In genomic region chr10:120777499-120777898, GRCm38 (mm10) we compare ENCODE assay signal across 23 mouse cellular contexts.
"Had no signal": no experiment of that assay in that cellular context is flagged by ENCODE, and none has a peak within 500 bp of the region (broad histone marks: within the 10 kb centered on the region; RNA-seq: fewer than 3 reads in every experiment).

No protein-coding gene starts in this region.

- H3K4me1 ChIP-seq: kidney, embryonic 15.5 days; liver, embryonic 12.5 days; liver, embryonic 15.5 days; lung, embryonic 15.5 days; midbrain, embryonic 13.5 days; neural tube, embryonic 13.5 days; stomach, embryonic 15.5 days had no signal

- H3K27ac ChIP-seq: kidney, embryonic 15.5 days; left cerebral cortex, adult 2 months; limb, embryonic 12.5 days; liver, embryonic 12.5 days; liver, embryonic 15.5 days; lung, embryonic 15.5 days; midbrain, embryonic 10.5 days; midbrain, embryonic 13.5 days; neural tube, embryonic 13.5 days; stomach, embryonic 15.5 days had no signal

- H3K9ac ChIP-seq: kidney, embryonic 15.5 days; limb, embryonic 12.5 days; liver, embryonic 12.5 days; liver, embryonic 15.5 days; lung, embryonic 15.5 days; midbrain, embryonic 13.5 days; neural tube, embryonic 13.5 days; stomach, embryonic 15.5 days had no signal

- ATAC-seq: liver, embryonic 12.5 days; midbrain, embryonic 13.5 days; midbrain, embryonic 16.5 days had no signal

- H3K9me3 ChIP-seq: kidney, embryonic 15.5 days; liver, embryonic 15.5 days; lung, embryonic 15.5 days; stomach, embryonic 15.5 days had no signal

- H3K4me3 ChIP-seq: kidney, embryonic 15.5 days; left cerebral cortex, adult 2 months; limb, embryonic 12.5 days; liver, embryonic 12.5 days; liver, embryonic 15.5 days; lung, embryonic 15.5 days; midbrain, embryonic 10.5 days; midbrain, embryonic 13.5 days; myocyte; neural tube, embryonic 13.5 days; stomach, embryonic 15.5 days had no signal

- H3K4me2 ChIP-seq: kidney, embryonic 15.5 days; limb, embryonic 12.5 days; liver, embryonic 12.5 days; liver, embryonic 15.5 days; lung, embryonic 15.5 days; midbrain, embryonic 13.5 days; neural tube, embryonic 13.5 days; stomach, embryonic 15.5 days had no signal

- DNase-seq: kidney, adult 8-10 months; kidney, postnatal 10 days; kidney, postnatal 36 days; layer of hippocampus, postnatal 36 days; liver; lung, adult 18-20 months; lung, postnatal 14 days; lung, postnatal 4 days; right cerebral cortex, postnatal 25 days; spleen, adult 18-20 months; thymus, postnatal 25 days had no signal

- H3K36me3 ChIP-seq: kidney, embryonic 15.5 days; liver, embryonic 12.5 days; liver, embryonic 15.5 days; lung, embryonic 15.5 days; midbrain, embryonic 10.5 days; midbrain, embryonic 13.5 days; neural tube, embryonic 13.5 days; stomach, embryonic 15.5 days had no signal

- H3K27me3 ChIP-seq: kidney, embryonic 15.5 days; limb, embryonic 12.5 days; liver, embryonic 12.5 days; liver, embryonic 15.5 days; lung, embryonic 15.5 days; midbrain, embryonic 13.5 days; neural tube, embryonic 13.5 days; stomach, embryonic 15.5 days had no signal
